Mouse (Mus musculus) layer of hippocampus, adult 8-10 months (tissue): ENCODE measurements around the gene Dbn1. TPM values are rescaled to one million over a fixed set of nuclear protein-coding genes. Genes with fewer than 3 reads are reported as not detected.
"Not testable (repeated sequence)": the region's sequence is repeated elsewhere in the genome, so short reads cannot be mapped to it uniquely, and the experiment has no call there.

Source experiments
- DNase-seq, 2 experiments: peaks; one replicate each; pipeline ENCODE4 v3.0.0; 2022; ENCODE audit warnings: low spot score in 2 of 2
- total RNA-seq, 4 experiments: library from RNA; stranded (reverse); gene quantifications; 2 replicates each; pipeline ENCODE4 v1.2.4; 2022

Dbn1 gene
- total RNA-seq, 4 experiments from 2014 or later, result 295 to 399 (median 333) TPM

GRCm38 (mm10) chr13:55451296-55451695 lies 36.6 kb downstream of the Dbn1 start:
- no peak for DNase-seq

- DNase-seq, result peak in 1 of 2 experiments; percentile 65
These were observed 37.4 kb downstream of the Dbn1 start for GRCm38 (mm10) chr13:55450511-55450980.

- DNase-seq, result no peak
These were observed 38.1 kb downstream of the Dbn1 start for GRCm38 (mm10) chr13:55449679-55450441.

- DNase-seq, result no peak
These were observed 38.7 kb downstream of the Dbn1 start for GRCm38 (mm10) chr13:55449205-55449604.

GRCm38 (mm10) chr13:55448131-55448530 lies 39.8 kb downstream of the Dbn1 start:
- DNase-seq, result no peak

- DNase-seq, result no peak
These were observed 40.4 kb downstream of the Dbn1 start for GRCm38 (mm10) chr13:55447543-55447943.

- no peak for DNase-seq
These were observed 41.3 kb downstream of the Dbn1 start for GRCm38 (mm10) chr13:55446483-55447105.

- no peak for DNase-seq
These were observed 42.4 kb downstream of the Dbn1 start for GRCm38 (mm10) chr13:55445361-55446091.

- peak; percentile 100 for DNase-seq
These were observed 43.0 kb downstream of the Dbn1 start, which contains the start of gene Grk6 for GRCm38 (mm10) chr13:55444937-55445315. Gene Grk6 (plus strand): TSS chr13:55445072.

GRCm38 (mm10) chr13:55444286-55444936 lies 43.5 kb downstream of the Dbn1 start:
- peak in 1 of 2 experiments; percentile 65 for DNase-seq

- DNase-seq, result no peak
These were observed 44.1 kb downstream of the Dbn1 start for GRCm38 (mm10) chr13:55443799-55444285.

GRCm38 (mm10) chr13:55437111-55437629 lies 50.7 kb downstream of the Dbn1 start:
- DNase-seq, result not testable (repeated sequence)

- no peak for DNase-seq
These were observed 55.8 kb downstream of the Dbn1 start for GRCm38 (mm10) chr13:55431889-55432685.

GRCm38 (mm10) chr13:55430566-55430965 lies 57.3 kb downstream of the Dbn1 start:
- DNase-seq, result no peak

- no peak for DNase-seq
These were observed 58.6 kb downstream of the Dbn1 start for GRCm38 (mm10) chr13:55429226-55429888.

- no peak for DNase-seq
These were observed 61.3 kb downstream of the Dbn1 start, which contains the start of gene F12 for GRCm38 (mm10) chr13:55426613-55427012. Gene F12 (minus strand): TSS chr13:55426793.
